Mouse (Mus musculus) heart, postnatal 0 days (tissue): Measurements from ENCODE around the gene Cask. TPM values are rescaled to one million over a fixed set of nuclear protein-coding genes. Genes with fewer than 3 reads are reported as not detected.
A peak's percentile ranks its signal among the peaks of the same experiment; 100 is the strongest.

ENCODE experiments used
- ATAC-seq: fragments of 200-750 bp; cut with Nextera tagmentation; 2 replicates; pipeline ENCODE4 v1.8.0; 2017; ENCODE audit warnings: low read depth, moderate number of reproducible peaks, moderate library complexity; ENCODE audit not compliant: insufficient read depth
- DNase-seq: peaks from one replicate; pipeline ENCODE4 v3.0.0-alpha.2; 2016; ENCODE audit warnings: low spot score
- H3K27ac ChIP-seq: fragments of 300-500 bp; sonication (generic); 2 replicates; pipeline ENCODE4 v1.5.1; 2014; ENCODE audit warnings: low read depth, mild to moderate bottlenecking
- H3K27me3 ChIP-seq: fragments of 300-500 bp; sonication (generic); 2 replicates; pipeline ENCODE4 v1.6.1; 2014; ENCODE audit warnings: low read length, mixed read lengths; ENCODE audit not compliant: control insufficient read depth, insufficient read depth
- H3K36me3 ChIP-seq: fragments of 300-500 bp; sonication (generic); replicated peaks from 2 replicates; pipeline ENCODE4 v1.6.1; 2014; ENCODE audit warnings: low read length, mixed read lengths; ENCODE audit not compliant: control insufficient read depth, insufficient read depth
- H3K4me1 ChIP-seq: fragments of 300-500 bp; sonication (generic); 2 replicates; pipeline ENCODE4 v1.6.1; 2014; ENCODE audit warnings: antibody characterized with exemption; ENCODE audit not compliant: control insufficient read depth, insufficient read depth
- H3K4me2 ChIP-seq: fragments of 300-500 bp; sonication (generic); 2 replicates; pipeline ENCODE4 v1.6.1; 2014; ENCODE audit warnings: low read depth, mild to moderate bottlenecking, low read length, moderate library complexity
- H3K4me3 ChIP-seq: fragments of 300-500 bp; sonication (generic); 2 replicates; pipeline ENCODE4 v1.5.1; 2014; ENCODE audit warnings: low read depth, low read length
- H3K9ac ChIP-seq: fragments of 300-500 bp; sonication (generic); replicated peaks from 2 replicates; pipeline ENCODE4 v1.6.1; 2014; ENCODE audit warnings: low read depth, low read length, mixed read lengths
- H3K9me3 ChIP-seq: fragments of 300-500 bp; sonication (generic); replicated peaks from 2 replicates; pipeline ENCODE4 v1.6.1; 2016; ENCODE audit warnings: low read length; ENCODE audit not compliant: control insufficient read depth
- CTCF ChIP-seq: IDR thresholded peaks from 2 replicates; pipeline ENCODE4 v1.5.1; 2016; ENCODE audit warnings: antibody characterized with exemption, control low read depth, low read depth
- EP300 ChIP-seq: IDR thresholded peaks from 2 replicates; pipeline ENCODE4 v1.6.1; 2016; ENCODE audit warnings: antibody characterized with exemption, low read depth
- WGBS: fragments of 180-500 bp; shearing (Covaris S2); extraction: QIAGEN DNeasy Blood & Tissue Kit; methylation state at CpG from one replicate; pipeline ENCODE4 v1.1.7; 2014; 5-methylcytosine and 5-hydroxymethylcytosine counted together
- polyA plus RNA-seq: library from polyadenylated mRNA; unstranded; fragments of >200 nt; fragmentation: Nextera tagmentation; extraction: Ambion mirVana; gene quantifications from 2 replicates; pipeline ENCODE4 v1.2.1, GENCODE M21; 2015
- total RNA-seq: library from RNA; depleted of rRNA; stranded (reverse); fragments of >200 nt; gene quantifications from 2 replicates; pipeline ENCODE4 v1.2.3, GENCODE M21; 2014; ENCODE audit warnings: low replicate concordance

The Cask gene
- total and polyA plus RNA-seq, 2 experiments from 2014 or later: 4.5 to 23.1 TPM

- Histone ChIP-seq H3K4me1 (no peaks in the 10 kb centered on the region), H3K36me3 (no peaks in the 10 kb centered on the region), H3K27ac (no peak overlapping the region), H3K4me3 (no peak overlapping the region), H3K9ac (no peak overlapping the region), H3K27me3 (no peaks in the 10 kb centered on the region), H3K4me2 (no peak overlapping the region), H3K9me3 (no peaks in the 10 kb centered on the region)
- 83% methylated on average over 3 of the region's 3 CpGs for WGBS
- TF ChIP-seq CTCF (no peak), EP300 (no peak)
- no peak for DNase-seq
- ATAC-seq: no peak
These were observed 192.5 kb downstream of the Cask start for GRCm38 (mm10) chrX:13658616-13659140.

- Histone ChIP-seq H3K4me1 (no peaks in the 10 kb centered on the region), H3K4me2 (no peak overlapping the region), H3K27ac (no peak overlapping the region), H3K27me3 (no peaks in the 10 kb centered on the region), H3K36me3 (no peaks in the 10 kb centered on the region), H3K9me3 (no peaks in the 10 kb centered on the region), H3K9ac (no peak overlapping the region), H3K4me3 (no peak overlapping the region)
- 15% methylated on average over 1 of the region's 1 CpGs for WGBS
- ATAC-seq: no peak
- peak; percentile 16 for DNase-seq
- TF ChIP-seq CTCF (peak; percentile 59), EP300 (no peak)
These were observed 194.4 kb downstream of the Cask start for GRCm38 (mm10) chrX:13656721-13657120.

GRCm38 (mm10) chrX:13655906-13656305, 195.3 kb downstream of the Cask start:
- no peaks in the 10 kb centered on the region for H3K27me3 ChIP-seq
- peak; percentile 8 for DNase-seq
- no peak for ATAC-seq
- no peak overlapping the region for H3K9ac ChIP-seq
- peak overlapping the region; percentile 43 for H3K27ac ChIP-seq
- H3K4me3 ChIP-seq: no peak overlapping the region
- no peaks in the 10 kb centered on the region for H3K36me3 ChIP-seq
- H3K4me2 ChIP-seq: no peak overlapping the region; the same call in 1 of the 2 replicates
- H3K9me3 ChIP-seq: no peaks in the 10 kb centered on the region
- no peaks in the 10 kb centered on the region for H3K4me1 ChIP-seq
- WGBS: 65% methylated on average over 6 of the region's 6 CpGs
- TF ChIP-seq CTCF (no peak), EP300 (no peak)

GRCm38 (mm10) chrX:13655005-13655421, 196.2 kb downstream of the Cask start:
- Histone ChIP-seq H3K4me3 (no peak overlapping the region), H3K4me1 (no peaks in the 10 kb centered on the region), H3K36me3 (no peaks in the 10 kb centered on the region), H3K9ac (no peak overlapping the region), H3K9me3 (no peaks in the 10 kb centered on the region), H3K27me3 (no peaks in the 10 kb centered on the region), H3K4me2 (no peak overlapping the region), H3K27ac (peak overlapping the region; percentile 43)
- DNase-seq: no peak
- TF ChIP-seq CTCF (no peak), EP300 (no peak)
- WGBS: 75% methylated on average over 3 of the region's 3 CpGs
- no peak for ATAC-seq

- Histone ChIP-seq H3K27ac (no peak overlapping the region), H3K4me2 (no peak overlapping the region), H3K27me3 (no peaks in the 10 kb centered on the region), H3K4me3 (no peak overlapping the region), H3K9me3 (no peaks in the 10 kb centered on the region), H3K4me1 (no peaks in the 10 kb centered on the region), H3K9ac (no peak overlapping the region), H3K36me3 (no peaks in the 10 kb centered on the region)
- ATAC-seq (no peak), DNase-seq (no peak)
- TF ChIP-seq EP300 (no peak), CTCF (no peak)
- 82% methylated on average over 1 of the region's 1 CpGs for WGBS
These were observed 198.9 kb downstream of the Cask start for GRCm38 (mm10) chrX:13652291-13652690.

GRCm38 (mm10) chrX:13651889-13652288, 199.3 kb downstream of the Cask start:
- DNase-seq (no peak), ATAC-seq (no peak)
- Histone ChIP-seq H3K27me3 (no peaks in the 10 kb centered on the region), H3K4me3 (no peak overlapping the region), H3K4me2 (no peak overlapping the region), H3K9ac (no peak overlapping the region), H3K27ac (no peak overlapping the region), H3K4me1 (no peaks in the 10 kb centered on the region), H3K36me3 (no peaks in the 10 kb centered on the region), H3K9me3 (no peaks in the 10 kb centered on the region)
- TF ChIP-seq EP300 (no peak), CTCF (no peak)
- 70% methylated on average over 2 of the region's 2 CpGs for WGBS
